Mouse (Mus musculus) embryonic fibroblast, embryonic 13.5 days (primary cell): ENCODE measurements around the gene Syna. TPM values are rescaled to one million over a fixed set of nuclear protein-coding genes. Genes with fewer than 3 reads are reported as not detected.

ENCODE experiments used
- H3K27ac ChIP-seq: 2 replicates; pipeline ENCODE4 v1.5.1; 2012; ENCODE audit warnings: low read length, control low read depth, inconsistent platforms; ENCODE audit not compliant: insufficient read depth
- H3K4me1 ChIP-seq: 2 replicates; pipeline ENCODE4 v1.6.1; 2011; ENCODE audit warnings: low read length; ENCODE audit not compliant: control insufficient read depth, insufficient read depth
- H3K4me3 ChIP-seq: 2 replicates; pipeline ENCODE4 v1.5.1; 2011; ENCODE audit warnings: mild to moderate bottlenecking, control low read depth, low read length; ENCODE audit not compliant: insufficient read depth
- CTCF ChIP-seq: IDR thresholded peaks from 2 replicates; pipeline ENCODE4 v1.5.1; 2011; ENCODE audit warnings: mild to moderate bottlenecking, control low read depth, low read length, moderate library complexity, borderline replicate concordance; ENCODE audit not compliant: insufficient read depth
- POLR2A ChIP-seq: IDR thresholded peaks from 2 replicates; pipeline ENCODE4 v1.6.1; 2011; ENCODE audit warnings: low read depth, mild to moderate bottlenecking, control low read depth, low read length, moderate library complexity
- polyA plus RNA-seq: library from polyadenylated mRNA; stranded (reverse); fragments of >200 nt; gene quantifications from 2 replicates; pipeline ENCODE4 v1.2.4, GENCODE M21; 2011; ENCODE audit warnings: low read depth; ENCODE audit not compliant: missing spikeins, insufficient read length

Syna gene
- polyA plus RNA-seq, 1 experiment, result not detected

GRCm38 (mm10) chr5:134521131-134521530, 38.8 kb downstream of the Syna start:
- Histone ChIP-seq H3K27ac (no peak overlapping the region), H3K4me3 (no peak overlapping the region), H3K4me1 (no peaks in the 10 kb centered on the region)
- TF ChIP-seq POLR2A (no peak), CTCF (no peak)

- no peak overlapping the region for H3K4me3 ChIP-seq
- no peaks in the 10 kb centered on the region for H3K4me1 ChIP-seq
- no peak overlapping the region for H3K27ac ChIP-seq
- TF ChIP-seq POLR2A (no peak), CTCF (no peak)
Observed at GRCm38 (mm10) chr5:134520120-134520519, 39.9 kb downstream of the Syna start.

- no peak overlapping the region for H3K4me3 ChIP-seq
- no peak overlapping the region for H3K27ac ChIP-seq
- no peak for TF ChIP-seq POLR2A
- TF ChIP-seq CTCF, result no peak
- H3K4me1 ChIP-seq, result no peaks in the 10 kb centered on the region
Observed at GRCm38 (mm10) chr5:134519471-134519870, 40.5 kb downstream of the Syna start.

GRCm38 (mm10) chr5:134512086-134512485, 47.9 kb downstream of the Syna start:
- no peak overlapping the region for H3K4me3 ChIP-seq
- H3K4me1 ChIP-seq, result no peaks in the 10 kb centered on the region
- TF ChIP-seq POLR2A, result no peak
- TF ChIP-seq CTCF, result no peak
- H3K27ac ChIP-seq, result no peak overlapping the region

DNA sequence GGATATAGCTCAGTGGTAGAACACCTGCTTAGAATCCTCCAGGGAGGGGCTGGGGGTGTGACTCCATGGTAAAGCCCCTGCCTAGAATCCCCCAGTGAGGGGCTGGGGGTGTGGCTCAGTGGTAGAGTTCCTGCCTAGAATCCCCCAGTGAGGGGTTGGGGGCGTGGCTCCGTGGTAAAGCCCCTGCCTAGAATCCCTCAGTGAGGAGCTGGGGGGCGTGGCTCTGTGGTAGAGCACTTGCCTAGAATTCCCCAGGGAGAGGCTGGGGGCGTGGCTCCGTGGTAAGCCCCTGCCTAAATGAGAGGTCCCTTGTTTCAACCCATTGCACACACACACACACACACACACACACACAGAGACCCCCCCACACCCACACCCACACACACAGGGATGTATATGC, 49.7 kb downstream of the Syna start:
- no peak overlapping the region for H3K27ac ChIP-seq

DNA sequence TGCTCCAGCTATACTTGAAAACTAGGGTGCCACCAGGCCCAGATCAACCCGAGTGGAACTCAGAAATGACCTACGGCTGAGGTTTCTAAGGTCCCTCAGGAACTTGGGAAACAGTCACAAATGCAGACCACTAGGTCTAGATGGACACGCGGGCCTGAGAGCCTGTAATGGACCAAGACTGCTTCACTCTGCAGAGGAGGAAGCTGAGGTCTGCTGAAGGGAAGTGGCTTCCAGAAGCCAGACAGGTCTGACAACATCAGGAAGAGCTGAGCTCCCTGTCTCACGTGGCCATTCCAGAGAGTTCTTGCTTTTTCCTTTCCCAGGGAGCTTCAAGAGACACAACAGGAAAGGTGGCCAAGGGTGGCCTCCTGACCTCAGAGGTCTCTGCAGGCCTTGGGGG, 51.0 kb downstream of the Syna start:
- TF ChIP-seq CTCF (no peak), POLR2A (no peak)
- no peak overlapping the region for H3K27ac ChIP-seq
- no peak overlapping the region for H3K4me3 ChIP-seq
- H3K4me1 ChIP-seq, result no peaks in the 10 kb centered on the region

More for the DNA sequence above, 49.7 kb downstream of the Syna start:
- no peak for TF ChIP-seq POLR2A
- no peak for TF ChIP-seq CTCF
- H3K4me1 ChIP-seq, result no peaks in the 10 kb centered on the region
- H3K4me3 ChIP-seq, result no peak overlapping the region

Other genes starting within 250 kb of the Syna start
- 173 and 287 TPM in 2 replicates for gene Gtf2i, start 245.4 kb downstream of the Syna start, polyA plus RNA-seq
- gene Gtf2ird1, start 103.5 kb downstream of the Syna start, polyA plus RNA-seq, result 52.0 and 58.2 TPM in 2 replicates
- gene Clip2, start 7.7 kb downstream of the Syna start, polyA plus RNA-seq, result 20.3 and 25.6 TPM in 2 replicates
- gene Rfc2, start 21.2 kb upstream of the Syna start, polyA plus RNA-seq, result 64.6 and 81.8 TPM in 2 replicates
- 0.40 and 2.3 TPM in 2 replicates for gene Lat2, start 54.9 kb upstream of the Syna start, polyA plus RNA-seq
- gene Eif4h, start 79.3 kb upstream of the Syna start, polyA plus RNA-seq, result 208 and 219 TPM in 2 replicates
- 16.5 and 18.0 TPM in 2 replicates for gene Limk1, start 128.4 kb upstream of the Syna start, polyA plus RNA-seq
- gene Eln, start 187.2 kb upstream of the Syna start, polyA plus RNA-seq, result 57.9 and 265 TPM in 2 replicates